Mouse (Mus musculus) splenic B cell, adult 2 months (primary cell): ENCODE measurements around the gene Sgf29.
"Not testable (repeated sequence)": the region's sequence is repeated elsewhere in the genome, so short reads cannot be mapped to it uniquely, and the experiment has no call there.

Experiments used
- DNase-seq: peaks from one replicate; pipeline ENCODE4 v3.0.0-alpha.2; 2011; ENCODE audit warnings: low read depth, low spot score
- H3K27me3 ChIP-seq: 2 replicates; pipeline ENCODE4 v1.6.1; 2012; ENCODE audit warnings: mild to moderate bottlenecking, low read length, moderate library complexity, mixed read lengths; ENCODE audit not compliant: control insufficient read depth, poor library complexity, insufficient read depth, severe bottlenecking
- H3K36me3 ChIP-seq: 2 replicates; pipeline ENCODE4 v1.6.1; 2012; ENCODE audit warnings: mild to moderate bottlenecking, low read length, moderate library complexity, mixed read lengths; ENCODE audit not compliant: control insufficient read depth, poor library complexity, insufficient read depth, severe bottlenecking

The Sgf29 gene

GRCm38 (mm10) chr7:126628111-126628510 is 21.0 kb upstream of the Sgf29 start:
- H3K27me3 ChIP-seq: no peaks in the 10 kb centered on the region
- DNase-seq: no peak
- H3K36me3 ChIP-seq: no peaks in the 10 kb centered on the region

- H3K27me3 ChIP-seq: no peaks in the 10 kb centered on the region
- no peak for DNase-seq
- H3K36me3 ChIP-seq: no peaks in the 10 kb centered on the region
These were observed 19.2 kb upstream of the Sgf29 start for GRCm38 (mm10) chr7:126629915-126630314.

- Histone ChIP-seq H3K36me3 (no peaks in the 10 kb centered on the region), H3K27me3 (no peaks in the 10 kb centered on the region)
- DNase-seq: no peak
These were observed 18.1 kb upstream of the Sgf29 start, which contains the start of gene Nupr1 for GRCm38 (mm10) chr7:126630824-126631518. Gene Nupr1 (minus strand): TSS chr7:126630861.

GRCm38 (mm10) chr7:126632478-126632877 is 16.6 kb upstream of the Sgf29 start:
- no peak for DNase-seq
- no peaks in the 10 kb centered on the region for H3K36me3 ChIP-seq
- no peaks in the 10 kb centered on the region for H3K27me3 ChIP-seq

GRCm38 (mm10) chr7:126635375-126635774 is 13.7 kb upstream of the Sgf29 start:
- DNase-seq: no peak
- Histone ChIP-seq H3K36me3 (no peaks in the 10 kb centered on the region), H3K27me3 (no peaks in the 10 kb centered on the region)

GRCm38 (mm10) chr7:126636733-126637520 is 12.2 kb upstream of the Sgf29 start:
- Histone ChIP-seq H3K27me3 (no peaks in the 10 kb centered on the region), H3K36me3 (no peaks in the 10 kb centered on the region)
- DNase-seq: peak; percentile 74

- Histone ChIP-seq H3K27me3 (no peaks in the 10 kb centered on the region), H3K36me3 (no peaks in the 10 kb centered on the region)
- DNase-seq: peak; percentile 33
These were observed 6.4 kb upstream of the Sgf29 start for GRCm38 (mm10) chr7:126642545-126643243.

GRCm38 (mm10) chr7:126643244-126643617 is 5.9 kb upstream of the Sgf29 start:
- peak; percentile 63 for DNase-seq
- H3K36me3 ChIP-seq, H3K27me3 ChIP-seq: not testable (repeated sequence)

- Histone ChIP-seq H3K27me3 (no peaks in the 10 kb centered on the region), H3K36me3 (no peaks in the 10 kb centered on the region)
- no peak for DNase-seq
These were observed 4.8 kb upstream of the Sgf29 start for GRCm38 (mm10) chr7:126644345-126644744.

GRCm38 (mm10) chr7:126644914-126645313 is 4.2 kb upstream of the Sgf29 start:
- no peaks in the 10 kb centered on the region for H3K27me3 ChIP-seq
- DNase-seq: no peak
- no peaks in the 10 kb centered on the region for H3K36me3 ChIP-seq

- H3K36me3 ChIP-seq: no peaks in the 10 kb centered on the region
- H3K27me3 ChIP-seq: no peaks in the 10 kb centered on the region
- peak; percentile 19 for DNase-seq
These were observed 3.4 kb upstream of the Sgf29 start for GRCm38 (mm10) chr7:126645708-126646107.

- DNase-seq: peak; percentile 34
- Histone ChIP-seq H3K27me3 (no peaks in the 10 kb centered on the region), H3K36me3 (0 out of 2 replicates have a peak, but pooled peaks cover 4% of the 10 kb centered on the region)
These were observed 623 bp upstream of the Sgf29 start for GRCm38 (mm10) chr7:126648486-126648885.

- Histone ChIP-seq H3K36me3 (0 out of 2 replicates have a peak, but pooled peaks cover 4% of the 10 kb centered on the region), H3K27me3 (no peaks in the 10 kb centered on the region)
- no peak for DNase-seq
These were observed 1.7 kb downstream of the Sgf29 start for GRCm38 (mm10) chr7:126650852-126651251.

GRCm38 (mm10) chr7:126653991-126654390 is 4.9 kb downstream of the Sgf29 start:
- Histone ChIP-seq H3K36me3 (0 out of 2 replicates have a peak, but pooled peaks cover 4% of the 10 kb centered on the region), H3K27me3 (no peaks in the 10 kb centered on the region)
- no peak for DNase-seq

GRCm38 (mm10) chr7:126655695-126656094 is 6.6 kb downstream of the Sgf29 start:
- DNase-seq: peak; percentile 74
- H3K36me3 ChIP-seq: 0 out of 2 replicates have a peak, but pooled peaks cover 4% of the 10 kb centered on the region

More at GRCm38 (mm10) chr7:126655695-126656094, 6.6 kb downstream of the Sgf29 start:
- no peaks in the 10 kb centered on the region for H3K27me3 ChIP-seq
